Mouse (Mus musculus): ENCODE measurements around the gene Bckdhb.
"Not testable (repeated sequence)": the region's sequence is repeated elsewhere in the genome, so short reads cannot be mapped to it uniquely, and the experiment has no call there.

Bckdhb gene

GRCm38 (mm10) chr9:83924878-83925687 lies at the start of gene Bckdhb:
Bckdhb (plus strand) TSS chr9:83925145.
- DNase-seq (ENCODE audit: low spot score), result peak; percentile 98

DNA sequence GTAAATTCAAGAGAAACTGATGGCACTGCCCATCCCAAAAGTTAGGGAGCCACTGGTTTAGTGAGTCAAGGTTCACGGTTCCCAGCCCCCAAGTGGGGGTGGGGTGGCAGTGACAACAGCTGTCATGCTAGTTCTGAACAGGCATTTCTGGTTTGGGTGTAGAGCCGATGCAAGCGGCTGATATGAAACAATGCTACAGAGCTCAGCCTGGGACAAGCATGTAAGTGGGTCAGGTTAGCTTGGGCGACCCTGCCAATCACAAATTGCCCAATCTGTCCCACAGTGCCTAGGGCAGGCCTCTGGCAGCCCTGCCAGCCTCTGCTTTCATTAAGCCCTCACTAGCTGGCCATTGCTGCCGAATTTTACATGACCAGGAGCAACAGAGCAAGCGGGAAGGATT lies 42.8 kb upstream of the Bckdhb start:
- no peak for DNase-seq (ENCODE audit: low spot score)

- no peak for DNase-seq (ENCODE audit: low spot score)
Measured at GRCm38 (mm10) chr9:83886149-83886548, 38.8 kb upstream of the Bckdhb start.

DNA sequence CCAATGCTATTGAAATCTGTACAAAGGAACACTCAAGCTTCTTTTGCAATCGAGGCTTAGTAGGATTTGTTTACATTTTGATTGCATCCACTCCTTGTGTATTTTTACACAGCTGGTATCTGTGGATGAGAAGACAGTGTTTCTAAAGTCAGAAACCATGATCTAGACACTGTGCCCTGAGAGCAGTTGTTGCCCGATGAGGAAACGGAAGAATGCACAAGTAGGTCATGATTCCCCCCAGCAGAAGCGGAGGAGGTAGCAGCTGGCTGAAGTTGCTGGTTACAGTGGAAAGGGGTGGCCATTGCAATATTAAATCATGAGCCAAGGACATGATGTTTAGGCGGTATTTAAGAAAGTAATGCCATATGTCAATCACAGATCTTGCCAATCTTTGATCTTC lies 36.7 kb upstream of the Bckdhb start:
- DNase-seq (ENCODE audit: low spot score), result no peak

- no peak for DNase-seq (ENCODE audit: low spot score)
Measured at GRCm38 (mm10) chr9:83893073-83893472, 31.9 kb upstream of the Bckdhb start.

GRCm38 (mm10) chr9:83893767-83894330 lies 31.1 kb upstream of the Bckdhb start:
- no peak for DNase-seq (ENCODE audit: low spot score)

- no peak for DNase-seq (ENCODE audit: low spot score)
Measured at GRCm38 (mm10) chr9:83902086-83902485, 22.9 kb upstream of the Bckdhb start.

DNA sequence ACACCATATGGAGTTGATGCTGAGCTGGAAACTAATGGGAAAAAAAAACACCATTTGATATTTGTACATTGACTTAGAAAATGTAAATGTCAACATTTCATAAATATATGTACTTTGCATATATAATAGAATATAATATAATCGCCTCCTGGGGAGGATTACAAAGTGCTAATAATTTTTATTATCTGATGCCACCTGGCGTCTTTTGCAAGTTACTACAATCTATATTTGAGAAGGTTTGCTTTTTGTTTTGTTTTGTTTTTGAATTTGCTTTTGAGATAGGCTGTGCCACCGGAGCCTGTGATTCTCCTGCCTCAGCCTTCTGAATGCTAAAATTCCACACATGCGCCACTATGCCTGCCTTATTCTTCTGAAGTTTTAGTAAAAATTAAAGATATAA lies 19.1 kb upstream of the Bckdhb start:
- no peak for DNase-seq (ENCODE audit: low spot score)

- no peak for DNase-seq (ENCODE audit: low spot score)
Measured at GRCm38 (mm10) chr9:83907017-83907416, 17.9 kb upstream of the Bckdhb start.

DNA sequence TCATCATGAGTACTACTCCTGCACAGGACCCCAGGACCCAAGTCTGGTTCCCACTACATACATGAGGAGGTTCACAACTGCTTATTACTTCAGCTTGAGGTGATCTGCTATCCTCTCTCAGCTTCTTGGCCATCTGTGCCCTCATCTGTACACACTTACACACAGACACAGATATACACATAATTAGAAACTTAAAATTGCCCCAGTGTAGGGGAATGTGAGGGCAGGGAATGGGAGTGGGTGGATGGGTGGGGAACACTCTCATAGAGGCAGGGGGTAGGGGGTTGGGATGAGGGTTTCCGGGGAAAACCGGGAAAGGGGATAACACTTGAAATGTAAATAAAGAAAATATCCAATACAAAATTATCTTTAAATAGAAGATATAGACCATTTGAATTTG lies 15.1 kb upstream of the Bckdhb start:
- DNase-seq (ENCODE audit: low spot score), result no peak

DNA sequence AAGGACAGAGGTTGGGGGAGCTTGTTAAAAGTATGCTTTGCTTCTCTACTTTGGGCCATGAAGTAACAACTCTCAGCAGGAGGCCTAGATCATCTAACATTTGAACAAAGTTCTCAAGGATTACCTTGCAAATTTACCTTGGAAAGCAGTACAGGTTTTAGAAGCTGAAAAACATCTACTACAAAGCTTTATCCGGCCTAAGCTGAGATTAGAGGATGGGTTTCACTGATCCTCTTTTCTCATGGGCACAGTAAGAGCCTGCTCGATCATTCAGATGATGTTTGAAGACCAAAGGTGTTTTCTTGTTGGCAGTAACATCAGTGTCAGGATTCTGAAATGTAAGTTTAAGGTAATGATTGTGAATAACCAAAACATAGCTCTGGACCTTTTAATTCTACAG lies 14.0 kb upstream of the Bckdhb start:
- DNase-seq (ENCODE audit: low spot score), result no peak

DNA sequence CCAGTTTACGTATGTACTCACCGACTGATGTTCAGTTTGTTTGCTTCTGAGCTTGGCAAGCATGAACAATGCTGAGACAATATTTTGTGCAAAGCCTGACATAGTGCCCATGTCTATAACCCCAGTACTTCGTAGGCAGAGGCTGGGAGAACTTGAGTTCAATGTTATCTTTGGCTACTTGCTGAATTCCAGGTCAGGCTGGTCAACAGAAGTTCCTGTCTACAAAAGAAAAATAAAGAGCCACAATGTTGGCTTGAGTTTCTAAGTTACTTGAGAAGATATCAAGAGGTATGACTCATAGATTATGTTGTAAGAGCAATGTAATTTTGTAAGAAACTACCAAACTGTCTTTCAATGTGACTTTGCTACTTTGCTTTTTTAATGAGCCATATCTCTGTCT lies 2.9 kb upstream of the Bckdhb start:
- DNase-seq (ENCODE audit: low spot score), result no peak

GRCm38 (mm10) chr9:83924356-83924755 lies 589 bp upstream of the Bckdhb start:
- DNase-seq (ENCODE audit: low spot score), result no peak

DNA sequence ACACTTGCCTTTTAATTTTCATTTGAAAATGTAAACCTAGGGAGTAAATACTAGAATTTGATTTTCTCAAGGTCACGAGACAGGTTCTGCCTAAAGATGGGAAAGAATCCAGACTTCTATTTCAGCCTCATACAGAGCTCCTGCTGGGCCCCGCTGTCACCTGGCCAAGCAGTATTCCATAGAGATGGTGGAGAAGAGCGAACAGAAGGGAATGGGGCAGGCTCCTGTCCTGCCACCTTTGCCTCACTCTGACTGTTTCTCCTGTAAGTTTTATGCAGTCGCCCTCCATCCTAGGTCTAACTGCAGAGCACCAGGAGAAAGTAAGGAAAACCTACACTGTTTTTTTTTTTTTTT lies 720 bp downstream of the Bckdhb start:
- DNase-seq (ENCODE audit: low spot score), result no peak

DNA sequence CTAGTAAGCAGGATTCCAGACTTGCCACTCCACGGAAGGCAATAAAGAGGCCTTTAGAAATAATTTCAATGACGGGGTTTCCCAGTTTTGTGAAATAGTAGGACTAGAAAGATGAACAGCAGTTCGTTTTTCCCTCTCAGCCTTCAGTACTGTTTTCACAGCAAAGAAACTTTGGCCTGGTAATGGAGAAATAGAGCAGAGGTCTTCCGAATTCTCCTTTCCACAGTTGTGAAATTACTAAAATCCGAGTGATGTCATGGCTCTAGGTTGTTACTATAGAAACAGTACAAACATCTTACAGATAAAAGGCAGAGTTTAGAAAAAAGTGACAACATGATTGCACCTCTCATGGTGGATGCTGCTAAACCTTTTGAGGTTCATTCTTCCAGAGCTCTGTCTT lies 1.4 kb downstream of the Bckdhb start:
- no peak for DNase-seq (ENCODE audit: low spot score)

GRCm38 (mm10) chr9:83939501-83939900 lies 14.6 kb downstream of the Bckdhb start:
- DNase-seq (ENCODE audit: low spot score), result not testable (repeated sequence)

DNA sequence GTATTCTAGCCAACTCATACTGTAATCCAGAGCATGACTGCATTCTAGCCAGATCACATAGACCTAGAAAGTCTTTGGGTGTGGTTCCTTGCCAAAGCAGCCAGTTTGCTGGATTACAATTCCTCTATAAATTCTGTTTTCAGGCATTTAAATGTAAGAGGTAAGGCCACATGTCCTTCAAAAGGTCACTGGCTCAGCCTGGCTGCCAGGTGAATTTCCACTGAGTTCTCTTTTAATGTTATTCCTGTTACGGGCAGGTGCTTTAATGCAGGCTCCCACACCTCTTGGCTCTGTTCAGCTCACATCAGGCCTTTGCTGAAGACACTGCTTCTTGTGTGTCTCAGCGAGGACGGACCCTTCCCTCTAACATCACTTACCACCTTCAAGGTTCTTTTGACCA lies 15.1 kb downstream of the Bckdhb start:
- DNase-seq (ENCODE audit: low spot score), result no peak

DNA sequence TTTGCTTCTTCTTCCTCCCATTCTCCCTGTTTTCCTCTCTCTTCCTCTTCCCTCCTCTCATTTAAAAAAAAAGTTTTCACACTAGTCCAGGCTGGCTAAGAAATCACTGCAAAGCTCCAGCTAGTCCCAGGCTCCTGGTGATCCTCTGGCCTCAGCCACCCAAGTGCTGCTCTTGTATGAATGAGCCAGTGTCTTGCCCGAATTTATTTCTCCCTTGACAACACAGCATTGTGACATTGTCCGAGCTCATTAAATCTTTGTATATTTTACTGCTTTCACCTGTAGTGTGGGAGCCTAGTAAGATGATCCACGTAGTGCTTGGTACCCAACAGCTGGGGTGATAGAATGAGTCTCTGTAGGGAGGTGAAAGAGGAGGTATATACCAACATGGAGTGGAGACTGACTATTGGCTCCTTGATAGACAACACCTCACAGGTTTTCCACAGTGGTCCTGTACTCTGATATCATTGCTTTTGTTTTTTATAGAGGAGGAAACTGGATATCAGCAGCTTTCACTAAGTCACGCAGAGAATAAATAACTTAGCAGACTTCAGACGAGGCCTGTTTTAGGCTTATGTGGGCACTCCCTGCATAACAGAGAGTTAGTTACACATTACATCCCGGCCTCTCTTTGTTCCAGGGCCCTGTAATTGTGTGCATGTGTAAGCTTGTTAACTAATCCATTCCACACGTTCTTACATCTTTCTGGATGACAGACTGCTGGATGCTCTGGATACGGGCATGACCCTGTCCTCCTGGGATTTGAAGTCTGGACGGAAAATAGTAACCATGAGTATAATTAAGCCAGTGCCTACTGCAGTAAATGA lies 15.8 kb downstream of the Bckdhb start:
- no peak for DNase-seq (ENCODE audit: low spot score)

- no peak for DNase-seq (ENCODE audit: low spot score)
Measured at GRCm38 (mm10) chr9:83951336-83951735, 26.4 kb downstream of the Bckdhb start.

- DNase-seq (ENCODE audit: low spot score), result peak; percentile 92
Measured at GRCm38 (mm10) chr9:83956632-83957314, 31.8 kb downstream of the Bckdhb start.

- DNase-seq (ENCODE audit: low spot score), result peak; percentile 71
Measured at GRCm38 (mm10) chr9:83962098-83963086, 37.4 kb downstream of the Bckdhb start.
